Mouse (Mus musculus): Measurements from ENCODE around the gene Mtmr12.

DNA sequence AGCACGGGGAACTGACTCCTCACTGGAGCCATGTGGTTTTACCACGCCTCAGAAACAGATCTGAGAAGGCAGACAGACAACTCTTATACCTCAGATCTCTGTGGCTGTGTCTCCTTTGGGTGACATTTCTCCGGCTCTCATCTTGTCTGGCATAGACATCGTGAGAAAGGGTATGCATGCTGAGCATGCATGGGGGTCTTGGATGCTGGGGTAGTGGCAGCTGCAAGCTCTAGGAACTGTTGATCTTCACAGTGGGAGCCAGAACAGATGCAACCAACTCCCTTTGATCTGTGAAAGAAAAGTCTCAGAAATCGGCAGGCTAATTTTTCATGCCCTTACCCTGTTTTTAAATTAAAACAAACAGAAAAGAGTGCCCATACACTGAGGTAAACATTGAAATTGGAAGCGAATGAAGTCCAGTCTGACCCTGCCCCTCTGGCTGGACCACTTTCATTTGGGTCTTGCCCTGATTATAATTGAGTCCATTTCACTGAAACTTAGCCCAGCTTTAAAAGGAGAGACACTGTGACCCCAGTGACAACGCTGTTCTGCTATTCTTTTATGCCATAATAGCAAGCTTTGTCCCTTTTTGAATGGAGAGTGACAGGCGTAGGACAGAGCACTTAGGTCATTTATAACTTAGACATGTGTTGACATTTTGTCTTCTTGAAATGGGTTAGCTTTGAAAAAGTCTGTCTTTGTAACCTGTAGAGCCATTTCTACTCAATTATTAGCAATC, 17.9 kb downstream of the Mtmr12 start:
- TF ChIP-seq CTCF (IDR thresholded peaks at IDR 0.05; ENCODE audit: borderline replicate concordance, control insufficient read depth, extremely low read depth, insufficient read depth, low read length, poor library complexity) (no peak), POLR2A (IDR thresholded peaks at IDR 0.05; ENCODE audit: control insufficient read depth, extremely low read depth, insufficient read depth, low read length, poor library complexity) (no peak)
